Mouse (Mus musculus) lung, adult 2 months (tissue): ENCODE measurements around the gene Pakap.

Experiments
- CTCF ChIP-seq: fragments of 200-500 bp; IDR thresholded peaks from 2 replicates; pipeline ENCODE4 v1.5.1; 2011; ENCODE audit warnings: mild to moderate bottlenecking, low read length, control low read depth; ENCODE audit not compliant: insufficient read depth
- POLR2A ChIP-seq: fragments of 200-500 bp; IDR thresholded peaks from 2 replicates; pipeline ENCODE4 v1.6.1; 2011; ENCODE audit warnings: low read depth, mild to moderate bottlenecking, control low read depth, low read length, borderline replicate concordance; ENCODE audit errors: extremely low read depth

GRCm38 (mm10) chr4:57813576-57813945, 245.6 kb downstream of the Pakap start:
- TF ChIP-seq CTCF = no peak
- TF ChIP-seq POLR2A = no peak
